Mouse (Mus musculus) frontal cortex, postnatal 10 days (tissue): ENCODE measurements around the gene Foxn3.

Experiments used
- DNase-seq, 2 experiments: peaks; one replicate each; pipeline ENCODE4 v3.0.0; 2022; ENCODE audit warnings: low spot score in 2 of 2, mixed read lengths in 1 of 2

Foxn3 gene

GRCm38 (mm10) chr12:99390429-99390828 is 173.0 kb downstream of the Foxn3 start:
- DNase-seq = no peak

DNA sequence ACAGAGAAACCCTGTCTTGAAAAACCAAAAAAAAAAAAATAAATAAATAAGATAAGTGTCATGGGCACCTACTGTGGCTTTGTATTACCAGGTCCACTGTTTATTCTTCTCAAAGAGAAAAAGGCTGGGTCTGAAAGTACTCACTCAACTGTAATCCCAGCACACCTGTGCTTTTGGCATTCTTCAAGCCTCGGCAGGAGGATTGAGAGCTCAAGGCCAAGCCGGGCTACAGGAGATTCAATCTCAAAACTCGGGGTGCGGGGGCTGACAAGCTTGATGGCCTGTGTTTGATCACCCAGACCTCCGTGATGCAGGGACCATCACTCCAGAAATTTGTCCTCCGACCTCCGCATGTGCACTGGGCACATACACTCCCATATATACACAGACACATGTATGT is 174.1 kb downstream of the Foxn3 start:
- no peak for DNase-seq

GRCm38 (mm10) chr12:99385897-99386834 is 177.2 kb downstream of the Foxn3 start:
- DNase-seq = no peak

- DNase-seq = no peak
Observed at GRCm38 (mm10) chr12:99385073-99385472, 178.3 kb downstream of the Foxn3 start.

DNA sequence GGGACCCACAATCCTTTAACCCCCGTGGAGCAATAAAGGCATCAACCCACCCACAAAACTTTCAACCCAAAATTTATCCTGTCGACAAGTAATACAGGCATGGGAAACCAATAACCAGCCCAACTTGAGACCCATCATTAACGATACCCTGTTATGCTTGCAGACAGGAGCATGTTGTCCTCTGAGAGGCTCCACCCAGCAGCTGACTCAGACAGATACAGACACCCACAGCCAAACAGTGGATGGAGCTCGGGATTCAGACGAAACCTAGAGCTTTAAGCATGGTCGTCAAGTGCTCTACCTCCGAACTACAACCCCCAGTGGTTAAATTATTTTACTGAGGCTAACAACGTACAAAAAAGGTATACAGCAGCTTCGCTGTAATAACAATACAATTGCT is 182.1 kb downstream of the Foxn3 start:
- DNase-seq = no peak

DNA sequence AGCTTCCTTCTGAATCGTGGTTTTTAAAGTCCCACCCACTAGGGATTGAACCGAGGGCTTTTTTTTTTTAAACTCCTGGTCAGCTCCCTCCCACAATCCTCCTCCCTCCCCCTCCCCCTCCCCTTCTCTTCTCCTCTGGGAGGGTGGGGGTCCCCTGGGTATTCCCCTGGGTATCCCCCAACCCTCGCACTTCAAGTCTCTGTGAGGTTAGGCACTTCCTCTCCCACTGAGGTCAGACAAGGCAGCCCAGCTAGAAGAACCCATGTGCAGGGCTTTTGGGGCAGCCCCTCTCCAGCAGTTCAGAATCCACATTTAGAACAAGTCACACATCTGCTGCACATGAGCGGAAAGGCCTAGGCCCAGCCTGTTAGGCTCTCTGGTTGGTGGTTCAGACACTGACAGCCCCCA is 182.5 kb downstream of the Foxn3 start:
- DNase-seq = no peak

- DNase-seq = no peak
Observed at GRCm38 (mm10) chr12:99380124-99380523, 183.3 kb downstream of the Foxn3 start.

GRCm38 (mm10) chr12:99378284-99378683 is 185.1 kb downstream of the Foxn3 start:
- DNase-seq = no peak

- DNase-seq = no peak
Observed at GRCm38 (mm10) chr12:99377705-99378104, 185.7 kb downstream of the Foxn3 start.

GRCm38 (mm10) chr12:99377069-99377468 is 186.3 kb downstream of the Foxn3 start:
- no peak for DNase-seq

DNA sequence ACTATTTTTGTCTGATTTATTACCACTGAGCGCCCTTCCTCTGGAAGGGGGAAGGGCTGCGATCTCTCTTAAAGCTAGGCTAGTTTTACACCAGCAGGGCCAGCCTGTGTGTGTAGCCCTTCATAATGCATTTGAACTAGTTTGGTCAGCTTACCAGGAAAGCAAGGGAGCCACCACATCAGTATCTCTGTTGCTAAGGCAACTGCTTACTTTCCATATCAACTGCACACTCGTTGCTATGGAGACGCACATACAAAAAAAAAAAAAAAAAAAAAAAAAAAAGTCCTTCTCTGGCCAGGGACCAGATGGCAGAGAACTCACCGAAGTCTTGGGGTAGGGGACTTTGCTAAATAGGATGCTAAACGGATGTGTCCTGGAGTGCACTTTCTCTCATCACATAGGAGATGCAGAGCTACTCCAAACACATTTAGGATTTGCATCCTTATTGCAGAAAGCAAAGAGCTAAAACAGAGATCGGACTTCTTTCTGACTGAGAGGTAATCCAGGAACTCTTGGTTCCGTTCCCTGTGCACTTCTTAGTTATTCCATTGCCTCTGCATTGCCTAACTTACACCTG is 187.4 kb downstream of the Foxn3 start:
- DNase-seq = no peak

DNA sequence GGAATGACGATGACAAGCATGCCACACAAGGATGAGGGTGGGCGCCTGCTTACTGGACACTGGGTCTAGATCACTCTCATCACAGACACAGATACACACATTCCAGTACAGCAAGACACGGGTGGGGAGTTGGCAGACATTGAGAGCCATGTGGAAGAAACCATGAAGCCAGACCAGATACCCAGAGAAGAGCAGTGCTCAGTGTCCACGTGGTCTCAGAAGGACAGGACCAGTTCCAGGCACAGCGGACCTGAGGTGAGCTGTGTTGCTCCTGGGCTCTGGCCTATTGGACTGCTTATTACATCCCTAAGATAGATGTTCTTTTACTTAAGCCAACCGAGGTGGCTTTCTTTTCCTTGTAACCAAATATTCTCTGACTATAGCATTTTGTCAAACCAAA is 188.0 kb downstream of the Foxn3 start:
- no peak for DNase-seq

- DNase-seq = peak in 1 of 2 experiments; percentile 49
Observed at GRCm38 (mm10) chr12:99374099-99374600, 189.2 kb downstream of the Foxn3 start.

DNA sequence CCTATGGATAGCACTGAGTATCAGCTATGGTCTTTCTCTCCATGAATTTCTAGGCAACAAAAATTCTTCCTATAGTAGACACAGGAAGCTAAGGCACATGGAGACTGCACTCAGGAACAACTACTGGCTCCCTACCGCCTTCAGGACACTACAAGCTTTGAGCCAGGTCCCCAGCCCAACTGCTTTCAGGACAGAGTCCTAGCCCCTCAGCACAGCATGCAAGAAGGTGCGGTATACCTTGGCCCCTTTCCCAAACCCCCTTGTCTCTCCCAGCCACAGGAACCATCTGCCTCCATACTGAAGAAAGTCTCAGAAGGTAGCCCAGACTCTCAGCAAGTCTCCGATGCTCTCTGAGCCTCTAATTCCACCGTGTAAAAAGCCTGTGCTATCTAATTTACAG is 189.8 kb downstream of the Foxn3 start:
- no peak for DNase-seq

GRCm38 (mm10) chr12:99371500-99371899 is 191.9 kb downstream of the Foxn3 start:
- DNase-seq = no peak

DNA sequence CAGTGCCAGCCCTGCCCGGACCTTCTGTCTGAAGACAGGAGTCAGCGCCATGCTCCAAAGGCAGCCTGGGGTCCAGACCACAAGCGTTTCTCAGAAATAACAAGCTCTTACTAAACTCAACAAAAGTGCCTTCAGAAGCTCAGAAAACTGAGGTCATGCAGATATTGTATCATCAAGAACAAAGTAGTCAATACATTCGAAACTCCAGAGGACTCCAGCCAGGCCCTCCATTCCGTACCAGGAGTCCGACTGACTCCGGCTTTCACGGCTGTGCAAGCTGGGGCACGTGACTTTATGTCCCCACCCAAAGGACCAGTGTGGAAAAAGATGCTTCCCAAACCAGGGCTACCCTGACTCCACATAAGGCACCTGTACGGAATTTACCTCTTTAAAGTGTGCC is 195.1 kb downstream of the Foxn3 start:
- no peak for DNase-seq

GRCm38 (mm10) chr12:99365999-99366398 is 197.4 kb downstream of the Foxn3 start:
- DNase-seq = no peak

DNA sequence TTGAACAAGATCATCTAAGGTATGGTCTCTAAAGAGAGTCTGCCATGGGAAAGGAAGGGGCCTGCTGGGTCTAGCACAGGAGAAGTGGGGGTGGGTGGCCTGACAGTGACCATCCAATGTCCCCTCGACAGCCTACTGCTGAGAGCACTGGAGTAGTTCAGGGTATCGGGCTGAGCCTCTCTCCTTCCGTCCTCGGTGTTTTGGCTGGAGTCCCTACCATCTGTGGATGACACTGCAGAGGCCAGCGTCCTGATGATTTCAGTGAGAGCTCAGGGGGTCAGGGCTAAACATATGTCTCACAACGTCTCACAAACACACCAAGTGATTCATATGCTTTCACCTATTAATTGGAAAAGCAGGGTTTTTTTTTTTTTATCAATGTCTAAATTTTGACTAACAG is 199.2 kb downstream of the Foxn3 start:
- no peak for DNase-seq

- DNase-seq = no peak
Observed at GRCm38 (mm10) chr12:99363024-99363423, 200.4 kb downstream of the Foxn3 start.

- no peak for DNase-seq
Observed at GRCm38 (mm10) chr12:99361752-99362132, 201.6 kb downstream of the Foxn3 start.

DNA sequence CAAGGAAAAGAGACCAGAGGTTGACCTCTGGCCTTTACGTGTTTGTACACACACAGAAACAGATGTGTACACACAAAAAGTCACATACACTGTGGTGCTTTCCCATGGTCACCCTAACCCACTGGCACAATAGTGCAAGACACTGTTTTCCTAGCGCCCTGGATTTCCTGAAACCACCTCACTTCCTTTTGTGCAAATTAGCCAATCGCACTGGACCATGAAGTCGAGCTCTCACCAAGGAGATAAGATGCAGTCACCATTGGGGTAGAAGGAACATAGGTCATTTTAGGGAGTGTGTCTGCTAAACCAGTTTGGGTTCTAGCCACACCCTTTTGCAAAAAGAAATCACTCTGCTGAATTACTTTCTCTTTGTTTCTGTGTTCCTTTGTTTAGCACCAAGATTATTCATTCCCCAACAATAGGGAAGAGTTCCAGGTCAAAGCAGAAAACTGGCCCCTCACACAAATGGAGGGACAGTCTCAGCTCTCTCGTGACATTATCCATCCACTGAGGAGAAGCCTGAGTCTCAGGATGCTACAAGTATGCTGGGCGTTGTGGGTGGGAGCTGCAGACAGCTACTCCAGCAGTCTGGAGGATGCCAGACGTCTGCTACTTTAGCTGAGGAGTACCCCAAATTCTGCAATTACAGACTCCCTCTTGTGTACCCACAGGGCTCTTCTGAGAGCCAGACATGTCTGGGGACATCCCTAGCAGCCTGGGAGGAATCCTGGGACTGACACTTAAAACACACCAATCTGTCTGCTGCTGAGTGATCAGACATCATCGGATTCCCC is 202.2 kb downstream of the Foxn3 start:
- no peak for DNase-seq

DNA sequence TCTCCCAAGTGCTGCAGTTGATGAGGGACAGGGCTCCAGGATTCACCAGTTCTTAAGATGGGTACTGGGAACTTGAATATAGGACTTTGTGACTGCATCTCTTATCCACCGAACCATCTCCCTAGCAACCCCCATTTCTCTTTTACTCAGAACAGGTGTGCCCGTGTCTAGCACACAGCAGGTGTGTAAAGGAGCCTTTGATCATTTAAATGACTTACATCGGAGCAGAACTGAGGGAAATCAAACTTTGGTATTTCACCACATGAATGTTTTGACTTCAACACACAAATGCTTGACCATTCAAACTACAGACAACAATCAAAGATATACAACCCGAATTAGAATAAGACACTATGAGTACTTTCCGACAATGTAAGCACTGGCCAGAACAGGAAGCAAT is 204.7 kb downstream of the Foxn3 start:
- no peak for DNase-seq
